Mouse (Mus musculus) heart, adult 2 months (tissue): Measurements from ENCODE around the gene Hsdl2.

Experiments used
- CTCF ChIP-seq: fragments of 200-600 bp; IDR thresholded peaks from 2 replicates; pipeline ENCODE4 v1.8.1; 2022; ENCODE audit warnings: antibody characterized with exemption, mild to moderate bottlenecking, moderate library complexity
- EP300 ChIP-seq: fragments of 200-500 bp; IDR thresholded peaks from 2 replicates; pipeline ENCODE4 v1.6.1; 2011; ENCODE audit warnings: low read depth, low read length, control low read depth; ENCODE audit not compliant: insufficient read depth
- POLR2A ChIP-seq: fragments of 200-500 bp; IDR thresholded peaks from 2 replicates; pipeline ENCODE4 v1.6.1; 2011; ENCODE audit warnings: mild to moderate bottlenecking, low read depth, low read length, control low read depth; ENCODE audit not compliant: insufficient read depth

DNA sequence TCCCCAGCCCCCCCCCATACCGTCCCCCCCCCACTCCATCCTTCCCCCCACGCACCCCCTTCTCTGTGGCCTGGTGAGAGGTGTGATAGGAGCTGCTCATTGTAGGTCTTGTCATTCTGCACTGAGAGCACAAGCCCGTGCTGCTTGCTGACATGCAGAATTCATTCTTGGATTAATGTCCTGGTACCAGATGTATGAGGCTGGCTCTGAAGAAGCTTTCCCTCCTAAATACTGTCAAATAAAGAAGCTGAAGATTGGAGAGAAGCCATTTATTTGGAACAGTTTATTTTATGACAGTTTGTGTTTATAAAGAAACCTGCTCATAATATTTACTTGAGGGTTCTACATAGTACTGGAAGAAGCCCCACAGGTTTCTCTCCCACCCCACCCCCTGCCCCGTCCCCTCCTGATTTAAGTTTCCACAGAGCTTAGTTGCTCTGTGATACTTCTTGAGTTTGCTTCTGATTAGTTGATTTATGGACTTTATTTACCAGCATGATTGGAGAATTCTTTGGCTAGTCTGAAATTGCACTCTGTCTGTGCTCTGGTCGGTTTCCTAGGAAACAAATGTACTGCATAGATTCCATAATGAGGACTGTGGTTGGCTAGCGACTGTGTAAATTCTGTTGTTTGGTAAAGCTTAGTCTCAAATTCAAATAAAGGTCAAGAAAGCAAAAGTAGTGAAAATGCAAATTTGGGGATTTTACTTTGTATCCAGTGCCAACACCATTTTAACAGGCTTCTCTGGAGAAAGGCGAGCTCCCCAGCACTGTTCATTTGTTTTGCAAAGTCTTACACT, 47.9 kb downstream of the Hsdl2 start:
- TF ChIP-seq CTCF (no peak), EP300 (no peak), POLR2A (no peak)
